ENCODE assay signal across 12 mouse cellular contexts in the genomic region with DNA sequence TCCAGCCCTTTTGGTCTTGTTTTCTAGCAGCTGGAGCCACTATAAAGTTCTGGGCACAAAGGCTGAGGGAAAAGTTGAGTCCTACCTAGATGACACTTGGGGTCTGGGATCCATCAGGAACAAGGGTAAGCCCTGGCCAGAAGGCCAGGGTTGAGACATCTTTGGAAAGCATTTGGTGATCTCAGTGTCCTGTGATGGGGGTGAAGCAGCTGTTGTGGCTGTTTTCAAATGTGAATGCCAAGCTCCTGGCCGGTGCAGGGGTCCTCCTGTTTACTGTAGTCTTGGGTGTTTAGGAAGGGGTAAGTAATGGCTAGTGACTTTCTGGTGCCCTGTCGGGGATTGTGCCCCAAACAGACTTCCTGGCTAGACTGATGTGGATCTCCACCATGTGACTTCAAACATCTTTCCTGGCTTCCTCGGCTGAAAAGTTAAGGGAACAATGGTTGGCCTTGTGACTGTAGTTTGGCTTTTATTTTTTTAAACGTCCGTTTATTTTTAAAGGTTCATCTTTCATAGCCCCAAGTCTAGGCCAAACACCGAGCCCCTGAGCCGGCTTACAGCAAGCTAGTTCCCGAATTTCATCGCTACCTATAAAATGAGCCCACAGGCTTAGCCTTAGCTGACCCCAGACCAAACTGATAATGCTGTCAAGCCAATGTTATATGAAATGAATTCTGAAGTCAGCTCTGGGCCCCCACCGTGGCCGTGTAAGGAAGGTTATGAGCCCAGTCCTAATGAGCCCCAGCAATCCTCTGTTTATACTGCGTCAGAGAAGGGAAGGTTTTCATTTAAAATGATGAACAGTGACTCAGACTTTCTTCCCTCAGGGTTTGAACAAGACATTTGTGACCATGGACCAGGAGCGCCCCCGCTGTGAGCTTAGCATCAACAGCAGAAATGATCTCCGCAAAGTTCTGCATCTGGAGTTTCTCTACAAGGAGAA. TPM values are rescaled to one million over a fixed set of nuclear protein-coding genes. Genes with fewer than 3 reads are reported as not detected.
A peak's percentile ranks its signal among the peaks of the same experiment; 100 is the strongest.
DNase-seq lines count a peak whose midpoint lies in the region; ATAC-seq and TF ChIP-seq lines count a peak whose summit lies in the region.
"Had no signal": no experiment of that assay in that cellular context is flagged by ENCODE, and none has a peak within 500 bp of the region (broad histone marks: within the 10 kb centered on the region; RNA-seq: fewer than 3 reads in every experiment).

No protein-coding gene starts in this region.

- no peaks in the 10 kb centered on the region for H3K27me3 ChIP-seq in embryonic facial prominence, embryonic 15.5 days
- no peaks in the 10 kb centered on the region for H3K27me3 ChIP-seq in neural tube, embryonic 11.5 days (ENCODE audit: control insufficient read depth, insufficient read depth, low read length)
- H3K27me3 ChIP-seq in midbrain, embryonic 15.5 days (replicated peaks), result no peaks in the 10 kb centered on the region
- H3K27me3 ChIP-seq in liver, embryonic 12.5 days (replicated peaks), result no peaks in the 10 kb centered on the region

- no peak overlapping the region for H3K9ac ChIP-seq in embryonic facial prominence, embryonic 15.5 days
- no peak overlapping the region for H3K9ac ChIP-seq in neural tube, embryonic 11.5 days (ENCODE audit: low read length)
- no peak overlapping the region for H3K9ac ChIP-seq in midbrain, embryonic 15.5 days
- no peak overlapping the region for H3K9ac ChIP-seq in liver, embryonic 12.5 days

- WGBS in lung, adult 2 months, result 50% methylated on average over 15 of the region's 15 CpGs
- WGBS in embryonic facial prominence, embryonic 15.5 days, result 40% methylated on average over 15 of the region's 15 CpGs
- WGBS in neural tube, embryonic 11.5 days, result 70% methylated on average over 15 of the region's 15 CpGs
- 84% methylated on average over 15 of the region's 15 CpGs for WGBS in midbrain, embryonic 15.5 days
- 72% methylated on average over 15 of the region's 15 CpGs for WGBS in liver, embryonic 12.5 days (ENCODE audit: insufficient replicate concordance)

- H3K4me1 ChIP-seq in lung, adult 2 months (ENCODE audit: control insufficient read depth, insufficient read depth, low read length), result peaks cover 3% of the 10 kb centered on the region; the same call in 1 of the 2 replicates
- 0 out of 2 replicates have a peak, but pooled peaks cover 11% of the 10 kb centered on the region for H3K4me1 ChIP-seq in embryonic facial prominence, embryonic 15.5 days
- no peaks in the 10 kb centered on the region for H3K4me1 ChIP-seq in neural tube, embryonic 11.5 days (ENCODE audit: control insufficient read depth, insufficient read depth, low read length)
- H3K4me1 ChIP-seq in midbrain, embryonic 15.5 days, result no peaks in the 10 kb centered on the region
- no peaks in the 10 kb centered on the region; the same call in 1 of the 2 replicates for H3K4me1 ChIP-seq in liver, embryonic 12.5 days

- H3K4me3 ChIP-seq in lung, adult 2 months (replicated peaks; ENCODE audit: extremely low read depth, low read depth, low read length), result no peak overlapping the region
- no peak overlapping the region for H3K4me3 ChIP-seq in embryonic facial prominence, embryonic 15.5 days (replicated peaks)
- no peak overlapping the region for H3K4me3 ChIP-seq in neural tube, embryonic 11.5 days (ENCODE audit: low read depth, low read length)
- H3K4me3 ChIP-seq in midbrain, embryonic 15.5 days, result no peak overlapping the region
- no peak overlapping the region for H3K4me3 ChIP-seq in liver, embryonic 12.5 days

- ATAC-seq in embryonic facial prominence, embryonic 15.5 days (ENCODE audit: insufficient number of reproducible peaks, low FRiP score, low TSS enrichment, low read depth), result no peak
- no peak for ATAC-seq in neural tube, embryonic 11.5 days (ENCODE audit: insufficient read depth, low FRiP score, low TSS enrichment)
- no peak for ATAC-seq in midbrain, embryonic 15.5 days (replicated peaks)
- ATAC-seq in liver, embryonic 12.5 days, result no peak

- peaks cover 7% of the 10 kb centered on the region; the same call in 1 of the 2 replicates for H3K36me3 ChIP-seq in embryonic facial prominence, embryonic 15.5 days
- no peaks in the 10 kb centered on the region for H3K36me3 ChIP-seq in neural tube, embryonic 11.5 days (ENCODE audit: control insufficient read depth, insufficient read depth, low read length)
- H3K36me3 ChIP-seq in midbrain, embryonic 15.5 days (replicated peaks), result no peaks in the 10 kb centered on the region
- no peaks in the 10 kb centered on the region for H3K36me3 ChIP-seq in liver, embryonic 12.5 days

- no peaks in the 10 kb centered on the region for H3K9me3 ChIP-seq in embryonic facial prominence, embryonic 15.5 days (replicated peaks)
- no peaks in the 10 kb centered on the region for H3K9me3 ChIP-seq in neural tube, embryonic 11.5 days (ENCODE audit: control insufficient read depth, low read length)
- no peaks in the 10 kb centered on the region for H3K9me3 ChIP-seq in midbrain, embryonic 15.5 days
- H3K9me3 ChIP-seq in liver, embryonic 12.5 days (replicated peaks), result no peaks in the 10 kb centered on the region

- H3K4me2 ChIP-seq in embryonic facial prominence, embryonic 15.5 days (replicated peaks), result no peak overlapping the region
- no peak overlapping the region for H3K4me2 ChIP-seq in neural tube, embryonic 11.5 days (ENCODE audit: low read depth)
- H3K4me2 ChIP-seq in midbrain, embryonic 15.5 days, result no peak overlapping the region
- H3K4me2 ChIP-seq in liver, embryonic 12.5 days, result no peak overlapping the region

- peak; percentile 34 to 43 for DNase-seq in lung, adult 18-20 months
- no peak for DNase-seq in lung, adult 2 months
- peak; percentile 34 to 47 for DNase-seq in heart, postnatal 36 days
- peak; percentile 25 for DNase-seq in neural tube, embryonic 11.5 days (ENCODE audit: low spot score)
- no peak for DNase-seq in testis, postnatal 10 days (ENCODE audit: low spot score)
- DNase-seq: right cerebral cortex, postnatal 4 days had no signal

- H3K27ac ChIP-seq in embryonic facial prominence, embryonic 15.5 days (replicated peaks), result peak overlapping the region; percentile 65
- no peak overlapping the region for H3K27ac ChIP-seq in neural tube, embryonic 11.5 days (ENCODE audit: low read depth, low read length)
- H3K27ac ChIP-seq in midbrain, embryonic 15.5 days, result no peak overlapping the region
- no peak overlapping the region for H3K27ac ChIP-seq in liver, embryonic 12.5 days

- intact Hi-C loops in heart, postnatal 36 days (cut with DNase I), result no loop called here

- TF ChIP-seq POLR2A in lung, adult 2 months (IDR thresholded peaks at IDR 0.05; ENCODE audit: borderline replicate concordance, extremely low read depth, low read depth, low read length), result no peak

- no peak for TF ChIP-seq CTCF in lung, adult 2 months (IDR thresholded peaks at IDR 0.05; ENCODE audit: insufficient read depth, low read length)

RNA-seq across cellular contexts. Expression of gene Mindy4, which starts 7.5 kb away (rescaled TPM):
- 18.8 and 35.7 TPM in 2 replicates for polyA plus RNA-seq in lung, adult 2 months (2012; rRNA removed)
- polyA plus RNA-seq in embryonic facial prominence, embryonic 15.5 days (2015; fragmentation: Nextera tagmentation; extraction: Ambion mirVana), result 16.5 and 21.4 TPM in 2 replicates
- total RNA-seq in heart, postnatal 36 days (2021), result 1 to 10 TPM; 5.5 to 5.9 TPM
- 13.7 and 14.4 TPM in 2 replicates for polyA plus RNA-seq in neural tube, embryonic 11.5 days (2014; fragmentation: Nextera tagmentation; extraction: Ambion mirVana)
- 11.4 and 13.9 TPM in 2 replicates for polyA plus RNA-seq in midbrain, embryonic 15.5 days (2015; fragmentation: Nextera tagmentation; extraction: Ambion mirVana)
- 1.7 and 2.1 TPM in 2 replicates for polyA plus RNA-seq in liver, embryonic 12.5 days (2016; fragmentation: Nextera tagmentation; extraction: Ambion mirVana)

RNA-seq across cellular contexts. Expression of gene Inmt, which starts 35.9 kb away (rescaled TPM):
- 1,586 and 1,614 TPM in 2 replicates for polyA plus RNA-seq in lung, adult 2 months (2012; rRNA removed)
- 5.2 and 9.8 TPM in 2 replicates for polyA plus RNA-seq in embryonic facial prominence, embryonic 15.5 days (2015; fragmentation: Nextera tagmentation; extraction: Ambion mirVana)
- total RNA-seq in heart, postnatal 36 days (2021), result 10 to 100 TPM; 23.4 to 29.7 TPM
- not detected in 2 replicates for polyA plus RNA-seq in neural tube, embryonic 11.5 days (2014; fragmentation: Nextera tagmentation; extraction: Ambion mirVana)
- polyA plus RNA-seq in midbrain, embryonic 15.5 days (2015; fragmentation: Nextera tagmentation; extraction: Ambion mirVana), result not detected in 2 replicates
- 0.41 and 0.63 TPM in 2 replicates for polyA plus RNA-seq in liver, embryonic 12.5 days (2016; fragmentation: Nextera tagmentation; extraction: Ambion mirVana)
- total RNA-seq: megakaryocyte-erythroid progenitor cell, adult 5-6 weeks had no signal
- polyA plus RNA-seq: hindbrain, embryonic 11.5 days; neural tube, embryonic 14.5 days had no signal

Comparison
In these comparisons a context has a peak if more than half of its experiments do, and no peak if none do; other contexts are left out.
1. DNase-seq: peak in lung, adult 18-20 months (2 of 2), heart, postnatal 36 days (2 of 2) and neural tube, embryonic 11.5 days (single experiment); none in lung, adult 2 months (single experiment) and testis, postnatal 10 days (single experiment).
2. RNA of gene Inmt, which starts 35.9 kb away (polyA plus RNA-seq): 1,586 to 1,614 TPM in lung, adult 2 months; 5.2 to 9.8 TPM in embryonic facial prominence, embryonic 15.5 days, 0.41 to 0.63 TPM in liver, embryonic 12.5 days, not detected in neural tube, embryonic 11.5 days and not detected in midbrain, embryonic 15.5 days; every median in the first group is over 100 times any median in the second.